Mouse (Mus musculus) midbrain, embryonic 11.5 days (tissue): Measurements from ENCODE around the gene Vinac1. TPM values are rescaled to one million over a fixed set of nuclear protein-coding genes. Genes with fewer than 3 reads are reported as not detected.

ENCODE experiments used
- ATAC-seq: fragments of 200-750 bp; cut with Nextera tagmentation; 2 replicates; pipeline ENCODE4 v1.8.0; 2017; ENCODE audit warnings: moderate TSS enrichment, moderate library complexity; ENCODE audit not compliant: low FRiP score
- DNase-seq: peaks from one replicate; pipeline ENCODE4 v3.0.0; 2015; ENCODE audit warnings: low spot score; ENCODE audit errors: missing footprints
- H3K27ac ChIP-seq: fragments of 300-500 bp; sonication (generic); 2 replicates; pipeline ENCODE4 v1.5.1; 2014; ENCODE audit warnings: low read depth, low read length
- H3K27me3 ChIP-seq: fragments of 300-500 bp; sonication (generic); 2 replicates; pipeline ENCODE4 v1.6.1; 2014; ENCODE audit warnings: mild to moderate bottlenecking, low read length, moderate library complexity, mixed read lengths; ENCODE audit not compliant: control insufficient read depth, insufficient read depth
- H3K36me3 ChIP-seq: fragments of 300-500 bp; sonication (generic); 2 replicates; pipeline ENCODE4 v1.6.1; 2014; ENCODE audit warnings: mild to moderate bottlenecking, low read length, moderate library complexity, mixed read lengths; ENCODE audit not compliant: control insufficient read depth, insufficient read depth
- H3K4me1 ChIP-seq: fragments of 300-500 bp; sonication (generic); 2 replicates; pipeline ENCODE4 v1.6.1; 2014; ENCODE audit warnings: low read length; ENCODE audit not compliant: control insufficient read depth, insufficient read depth
- H3K4me2 ChIP-seq: fragments of 300-500 bp; sonication (generic); 2 replicates; pipeline ENCODE4 v1.6.1; 2014; ENCODE audit warnings: mild to moderate bottlenecking, moderate library complexity
- H3K4me3 ChIP-seq: fragments of 300-500 bp; sonication (generic); 2 replicates; pipeline ENCODE4 v1.5.1; 2014; ENCODE audit warnings: low read depth, low read length
- H3K9ac ChIP-seq: fragments of 300-500 bp; sonication (generic); 2 replicates; pipeline ENCODE4 v1.6.1; 2014; ENCODE audit warnings: low read length
- H3K9me3 ChIP-seq: fragments of 300-500 bp; sonication (generic); 2 replicates; pipeline ENCODE4 v1.6.1; 2016; ENCODE audit warnings: low read length; ENCODE audit not compliant: control insufficient read depth
- whole genome bisulfite sequencing: fragments of 180-500 bp; shearing (Covaris S2); extraction: QIAGEN DNeasy Blood & Tissue Kit; methylation state at CpG from one replicate; pipeline ENCODE4 v1.1.7; 2014; 5-methylcytosine and 5-hydroxymethylcytosine counted together
- polyA plus RNA-seq: library from polyadenylated mRNA; unstranded; fragments of >200 nt; fragmentation: Nextera tagmentation; extraction: Ambion mirVana; gene quantifications from 2 replicates; pipeline ENCODE4 v1.2.1, GENCODE M21; 2014

Gene Vinac1
- 0.08 and 0.29 TPM in 2 replicates for polyA plus RNA-seq

DNA sequence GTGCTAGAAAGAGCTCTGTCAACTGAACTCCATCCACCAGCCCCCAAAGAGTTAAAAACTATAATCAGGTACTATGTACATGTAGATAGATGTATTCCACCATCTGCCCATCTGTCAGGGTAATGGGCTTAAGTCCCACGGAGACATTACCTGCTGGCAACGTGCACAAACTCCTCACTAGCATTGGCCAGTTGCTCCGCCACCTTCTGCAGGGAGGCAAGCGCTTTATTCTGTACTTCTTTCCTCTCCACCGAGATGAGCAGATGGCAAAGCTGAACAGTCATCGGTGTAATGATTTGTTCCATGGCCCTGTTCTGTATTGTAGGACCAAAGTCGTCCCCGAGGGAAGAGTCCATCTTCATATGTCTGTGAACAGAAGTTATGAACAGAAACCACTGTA is at the start of gene Vinac1:
Gene Vinac1 (minus strand): TSS at position 362 of the 400 bp plus-strand sequence.
- ATAC-seq (no peak), DNase-seq (no peak)
- no peaks in the 10 kb centered on the region for H3K27me3 ChIP-seq
- no peak within 1 kb of the TSS for H3K4me3 ChIP-seq
- no peaks in the 10 kb centered on the region for H3K4me1 ChIP-seq
- H3K4me2 ChIP-seq, result no peak within 1 kb of the TSS
- H3K27ac ChIP-seq, result no peak within 1 kb of the TSS
- H3K9ac ChIP-seq, result no peak within 1 kb of the TSS
- WGBS, result 84% methylated on average over 8 of the region's 8 CpGs
- H3K36me3 ChIP-seq, result no peaks in the 10 kb centered on the region
- H3K9me3 ChIP-seq, result no peaks in the 10 kb centered on the region

DNA sequence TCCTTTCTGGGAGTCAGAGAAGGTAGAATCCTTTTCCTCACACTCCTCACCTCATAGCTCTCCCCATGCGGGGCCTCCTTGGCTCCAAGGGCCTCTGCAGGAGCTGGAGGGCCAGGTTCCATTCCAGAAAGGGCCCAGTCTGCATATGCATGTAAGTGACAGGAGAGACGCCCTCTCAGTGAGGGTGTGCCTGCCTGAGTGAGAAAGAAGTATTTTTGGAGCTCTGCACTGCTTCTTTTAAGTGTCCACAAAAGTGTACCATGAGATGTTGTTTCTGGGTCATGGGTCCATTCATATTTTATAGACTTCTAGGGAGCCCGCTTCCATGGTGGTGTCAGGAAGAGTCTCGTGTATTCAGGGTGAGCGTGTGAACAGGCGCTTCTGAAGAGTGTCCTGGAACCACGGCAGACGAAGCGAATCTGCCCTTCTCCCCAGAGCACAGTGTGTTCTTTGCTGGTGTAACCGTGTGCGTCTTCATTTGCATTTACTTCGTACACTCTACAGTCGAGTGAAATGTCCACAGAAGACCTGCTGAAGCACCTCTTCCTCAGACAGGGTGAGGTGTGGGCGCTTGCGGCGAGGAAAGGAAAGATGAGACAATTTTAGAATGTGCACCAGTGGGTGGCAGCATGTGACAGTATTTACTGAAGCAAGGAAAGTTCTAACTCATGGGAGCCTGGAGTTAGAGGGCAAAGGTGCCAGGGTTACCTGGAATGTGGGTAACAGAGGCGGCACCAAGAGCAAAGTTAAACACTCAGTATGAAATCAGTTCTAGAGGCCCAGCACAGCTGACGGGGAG is 46.2 kb upstream of the Vinac1 start:
- Histone ChIP-seq H3K27me3 (no peaks in the 10 kb centered on the region), H3K4me1 (no peaks in the 10 kb centered on the region), H3K27ac (no peak overlapping the region), H3K9ac (no peak overlapping the region), H3K9me3 (no peaks in the 10 kb centered on the region), H3K4me2 (no peak overlapping the region), H3K36me3 (no peaks in the 10 kb centered on the region), H3K4me3 (no peak overlapping the region)
- 88% methylated on average over 18 of the region's 18 CpGs for WGBS
- DNase-seq (no peak), ATAC-seq (no peak)

DNA sequence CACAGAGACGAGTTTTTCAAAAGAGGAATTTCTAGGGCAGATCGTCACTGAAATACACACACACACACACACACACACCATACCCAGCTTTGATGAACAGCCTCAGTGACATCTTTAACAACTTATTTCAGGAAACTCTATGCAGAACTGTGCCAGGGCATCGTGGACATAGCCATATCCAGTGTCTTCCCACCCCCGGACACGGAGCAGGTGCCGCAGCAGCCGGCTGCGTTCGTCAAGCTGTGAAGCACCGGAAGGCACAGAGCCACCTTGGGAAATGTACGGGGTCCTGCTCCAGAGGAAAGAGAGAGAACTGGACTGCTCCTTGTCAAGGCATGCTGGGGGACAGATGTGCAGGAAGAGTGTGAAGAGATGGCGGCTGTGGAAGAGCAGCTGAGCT is 44.8 kb upstream of the Vinac1 start:
- WGBS, result 92% methylated on average over 12 of the region's 12 CpGs
- Histone ChIP-seq H3K9ac (no peak overlapping the region), H3K27me3 (no peaks in the 10 kb centered on the region), H3K9me3 (no peaks in the 10 kb centered on the region), H3K36me3 (no peaks in the 10 kb centered on the region), H3K4me3 (no peak overlapping the region), H3K27ac (no peak overlapping the region), H3K4me1 (no peaks in the 10 kb centered on the region), H3K4me2 (no peak overlapping the region)
- no peak for DNase-seq
- ATAC-seq, result no peak

DNA sequence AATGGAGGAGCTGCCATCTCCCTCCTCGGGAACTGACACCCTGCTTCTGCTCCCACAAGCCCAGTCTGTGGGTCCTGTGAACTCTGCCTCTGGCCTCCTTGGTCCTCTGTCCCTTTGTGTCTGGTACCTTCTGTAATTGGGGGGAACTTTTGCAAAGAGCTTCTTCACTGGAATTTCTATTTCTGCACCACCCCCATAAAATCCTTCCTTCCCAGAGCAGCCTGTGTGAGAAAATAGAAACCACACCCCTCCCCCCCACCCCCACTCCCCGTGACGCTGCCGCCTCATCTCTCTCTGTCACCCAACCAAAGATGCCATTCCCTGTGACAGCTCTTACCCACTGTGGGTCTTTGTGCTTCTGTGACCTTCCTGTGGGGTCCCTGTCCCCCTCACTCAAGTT is 42.4 kb upstream of the Vinac1 start:
- ATAC-seq (no peak), DNase-seq (no peak)
- Histone ChIP-seq H3K4me3 (no peak overlapping the region), H3K27ac (no peak overlapping the region), H3K9me3 (no peaks in the 10 kb centered on the region), H3K36me3 (peaks cover 5% of the 10 kb centered on the region; the same call in 1 of the 2 replicates), H3K4me1 (no peaks in the 10 kb centered on the region), H3K9ac (no peak overlapping the region), H3K27me3 (no peaks in the 10 kb centered on the region), H3K4me2 (no peak overlapping the region)
- whole genome bisulfite sequencing, result 89% methylated on average over 4 of the region's 4 CpGs

DNA sequence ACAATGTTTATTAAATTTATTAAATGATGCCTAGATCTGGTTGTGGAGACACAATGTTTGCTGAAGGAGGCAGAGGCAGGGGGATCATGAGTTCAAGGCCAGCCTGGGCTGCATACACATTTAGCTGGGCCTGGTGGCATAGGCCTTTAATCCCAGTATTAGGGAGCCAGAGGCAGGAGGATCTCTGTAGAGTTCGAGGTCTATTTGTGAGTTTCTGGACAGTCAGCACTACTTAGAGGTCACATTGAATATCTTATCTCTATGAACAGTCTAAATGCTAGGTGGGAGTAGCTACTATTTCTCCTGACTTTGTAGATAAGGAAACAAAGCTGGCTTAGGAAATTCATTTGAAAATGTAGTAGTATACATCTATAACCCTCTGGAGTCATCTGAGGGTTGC is 39.5 kb upstream of the Vinac1 start:
- Histone ChIP-seq H3K4me1 (no peaks in the 10 kb centered on the region), H3K4me3 (no peak overlapping the region), H3K27ac (no peak overlapping the region), H3K4me2 (no peak overlapping the region), H3K36me3 (peaks cover 5% of the 10 kb centered on the region; the same call in 1 of the 2 replicates), H3K27me3 (no peaks in the 10 kb centered on the region), H3K9ac (no peak overlapping the region), H3K9me3 (no peaks in the 10 kb centered on the region)
- no peak for ATAC-seq
- no peak for DNase-seq
- 94% methylated on average over 1 of the region's 1 CpGs for WGBS

DNA sequence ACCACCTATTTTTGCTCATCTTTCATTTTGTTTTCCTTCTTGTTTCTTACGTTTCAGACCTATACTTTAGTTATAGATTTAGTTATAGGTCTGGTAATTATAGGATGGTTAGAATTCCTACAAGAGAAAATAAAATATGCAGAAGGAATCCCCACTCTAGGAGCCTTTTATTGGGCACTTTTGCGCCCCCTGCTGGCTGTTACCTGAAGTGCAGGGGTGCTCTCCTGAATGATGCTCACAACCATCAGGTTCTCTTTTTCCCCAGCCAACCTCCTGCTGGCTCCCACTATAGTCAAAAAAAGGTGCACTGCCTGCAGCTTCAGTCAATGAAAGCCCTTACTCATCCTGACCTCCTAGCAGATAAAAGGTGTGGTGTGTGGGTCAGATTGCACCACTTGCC is 37.0 kb upstream of the Vinac1 start:
- Histone ChIP-seq H3K4me2 (no peak overlapping the region), H3K4me1 (no peaks in the 10 kb centered on the region), H3K4me3 (no peak overlapping the region), H3K27ac (no peak overlapping the region), H3K9me3 (no peaks in the 10 kb centered on the region), H3K27me3 (no peaks in the 10 kb centered on the region), H3K36me3 (peaks cover 5% of the 10 kb centered on the region; the same call in 1 of the 2 replicates), H3K9ac (no peak overlapping the region)
- peak; percentile 94 for DNase-seq
- 55% methylated on average over 2 of the region's 2 CpGs for WGBS
- no peak for ATAC-seq

DNA sequence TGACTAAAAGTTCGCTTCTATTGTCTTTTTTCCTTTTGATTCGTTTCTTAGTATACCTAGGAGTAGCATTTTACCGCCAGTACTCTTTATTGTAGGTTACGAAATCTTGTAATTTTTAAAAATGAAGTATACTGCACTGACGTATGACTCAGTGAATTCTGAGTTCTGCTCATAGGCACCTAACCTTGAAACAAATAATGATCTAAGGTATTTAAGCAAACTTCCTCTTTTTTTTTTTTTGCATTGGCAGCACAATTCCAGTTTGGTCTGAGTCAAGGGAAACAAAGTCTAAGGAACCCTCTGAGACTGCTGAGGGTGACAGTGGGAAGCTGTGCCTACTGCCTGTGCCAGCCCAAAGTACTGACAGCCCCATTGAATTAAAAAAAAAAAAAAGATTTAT is 35.5 kb upstream of the Vinac1 start:
- Histone ChIP-seq H3K9me3 (no peaks in the 10 kb centered on the region), H3K4me1 (no peaks in the 10 kb centered on the region), H3K4me2 (no peak overlapping the region), H3K9ac (no peak overlapping the region), H3K36me3 (peaks cover 5% of the 10 kb centered on the region; the same call in 1 of the 2 replicates), H3K27ac (no peak overlapping the region), H3K27me3 (no peaks in the 10 kb centered on the region), H3K4me3 (no peak overlapping the region)
- DNase-seq, result no peak
- no peak for ATAC-seq
- 90% methylated on average over 5 of the region's 5 CpGs for WGBS

DNA sequence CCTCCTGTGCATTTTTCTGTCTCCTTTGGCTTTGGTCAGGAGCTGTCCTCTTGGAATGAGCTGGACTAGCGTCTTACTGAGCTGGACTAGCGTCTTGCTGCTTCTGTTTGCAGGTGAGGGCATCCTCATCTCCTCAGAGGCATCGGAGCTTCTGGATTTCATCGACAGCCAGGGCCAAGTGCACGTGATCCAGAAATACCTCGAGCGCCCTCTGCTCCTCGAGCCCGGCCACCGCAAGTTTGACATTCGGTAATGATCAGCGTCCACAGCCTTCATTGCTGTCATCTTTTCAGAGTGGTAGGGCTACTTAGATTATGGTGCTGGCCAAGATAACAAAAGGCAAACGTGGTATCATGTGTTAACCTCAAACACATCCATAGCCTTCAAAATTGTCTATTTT is 33.1 kb upstream of the Vinac1 start:
- 0 out of 2 replicates have a peak, but pooled peaks cover 4% of the 10 kb centered on the region for H3K36me3 ChIP-seq
- no peak for DNase-seq

DNA sequence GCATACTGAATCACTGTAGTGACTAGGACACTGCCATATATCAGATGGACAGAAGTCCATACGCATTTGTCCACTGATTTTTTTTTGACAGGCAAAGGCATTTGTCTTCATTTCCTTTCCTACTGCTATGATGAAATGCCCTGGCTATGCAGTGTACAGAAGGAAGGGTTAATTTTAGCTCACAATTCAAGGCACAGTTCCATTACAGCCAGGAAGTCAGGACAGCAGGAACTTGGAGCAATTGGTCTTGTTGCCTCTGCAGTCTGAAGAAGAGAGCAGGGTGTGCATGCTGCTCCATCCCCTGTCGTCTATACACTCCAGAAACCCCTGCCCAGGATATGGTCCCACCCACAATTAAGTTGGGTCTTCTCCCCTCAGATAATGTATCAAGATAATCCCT is 31.2 kb upstream of the Vinac1 start:
- H3K27ac ChIP-seq, result no peak overlapping the region
- 0 out of 2 replicates have a peak, but pooled peaks cover 2% of the 10 kb centered on the region for H3K36me3 ChIP-seq
- H3K4me2 ChIP-seq, result no peak overlapping the region
- ATAC-seq (no peak), DNase-seq (peak; percentile 54)
- WGBS, result 83% methylated on average over 2 of the region's 2 CpGs
- no peaks in the 10 kb centered on the region for H3K9me3 ChIP-seq
- no peak overlapping the region for H3K9ac ChIP-seq
- no peaks in the 10 kb centered on the region for H3K27me3 ChIP-seq
- no peaks in the 10 kb centered on the region for H3K4me1 ChIP-seq
- no peak overlapping the region for H3K4me3 ChIP-seq

More for the DNA sequence above, 33.1 kb upstream of the Vinac1 start:
- no peaks in the 10 kb centered on the region for H3K9me3 ChIP-seq
- 75% methylated on average over 13 of the region's 13 CpGs for WGBS
- H3K4me1 ChIP-seq, result no peaks in the 10 kb centered on the region
- H3K4me3 ChIP-seq, result no peak overlapping the region
- H3K9ac ChIP-seq, result no peak overlapping the region
- no peak for ATAC-seq
- no peak overlapping the region for H3K4me2 ChIP-seq
- H3K27ac ChIP-seq, result no peak overlapping the region
- no peaks in the 10 kb centered on the region for H3K27me3 ChIP-seq
